Mouse (Mus musculus) embryonic facial prominence, embryonic 14.5 days (tissue): ENCODE data around the gene Ylpm1. TPM values are rescaled to one million over a fixed set of nuclear protein-coding genes. Genes with fewer than 3 reads are reported as not detected.

ENCODE experiments used
- ATAC-seq: fragments of 200-750 bp; cut with Nextera tagmentation; 2 replicates; pipeline ENCODE4 v1.8.0; 2017; ENCODE audit warnings: low read depth, moderate number of reproducible peaks, moderate TSS enrichment
- DNase-seq: peaks from one replicate; pipeline ENCODE4 v3.0.0-alpha.2; 2015; ENCODE audit warnings: low spot score
- H3K27ac ChIP-seq: fragments of 300-500 bp; sonication (generic); replicated peaks from 2 replicates; pipeline ENCODE4 v1.5.1; 2014; ENCODE audit warnings: low read depth, mild to moderate bottlenecking, low read length, moderate library complexity
- H3K27me3 ChIP-seq: fragments of 300-500 bp; sonication (generic); replicated peaks from 2 replicates; pipeline ENCODE4 v1.6.1; 2014; ENCODE audit warnings: low read length; ENCODE audit not compliant: control insufficient read depth, insufficient read depth
- H3K36me3 ChIP-seq: fragments of 300-500 bp; sonication (generic); 2 replicates; pipeline ENCODE4 v1.6.1; 2014; ENCODE audit warnings: low read length, mixed read lengths; ENCODE audit not compliant: control insufficient read depth, insufficient read depth
- H3K4me1 ChIP-seq: fragments of 300-500 bp; sonication (generic); 2 replicates; pipeline ENCODE4 v1.6.1; 2014; ENCODE audit warnings: antibody characterized with exemption, low read length; ENCODE audit not compliant: control insufficient read depth, insufficient read depth
- H3K4me2 ChIP-seq: fragments of 300-500 bp; sonication (generic); 2 replicates; pipeline ENCODE4 v1.6.1; 2014; ENCODE audit warnings: low read depth, mild to moderate bottlenecking, low read length, moderate library complexity, mixed read lengths
- H3K4me3 ChIP-seq: fragments of 300-500 bp; sonication (generic); 2 replicates; pipeline ENCODE4 v1.5.1; 2014; ENCODE audit warnings: low read depth, mild to moderate bottlenecking, low read length
- H3K9ac ChIP-seq: fragments of 300-500 bp; sonication (generic); 2 replicates; pipeline ENCODE4 v1.6.1; 2014; ENCODE audit warnings: low read depth, mild to moderate bottlenecking, low read length, moderate library complexity, mixed read lengths
- H3K9me3 ChIP-seq: fragments of 300-500 bp; sonication (generic); 2 replicates; pipeline ENCODE4 v1.6.1; 2016; ENCODE audit warnings: low read length; ENCODE audit not compliant: control insufficient read depth
- WGBS: fragments of 180-500 bp; shearing (Covaris S2); extraction: QIAGEN DNeasy Blood & Tissue Kit; methylation state at CpG from one replicate; pipeline ENCODE4 v1.1.7; 2014; 5-methylcytosine and 5-hydroxymethylcytosine counted together
- polyA plus RNA-seq: library from polyadenylated mRNA; unstranded; fragments of >200 nt; fragmentation: Nextera tagmentation; extraction: Ambion mirVana; gene quantifications from 2 replicates; pipeline ENCODE4 v1.2.1, GENCODE M21; 2014

Ylpm1 gene
- polyA plus RNA-seq, 1 experiment from 2014 or later, result 35.8 TPM

DNA sequence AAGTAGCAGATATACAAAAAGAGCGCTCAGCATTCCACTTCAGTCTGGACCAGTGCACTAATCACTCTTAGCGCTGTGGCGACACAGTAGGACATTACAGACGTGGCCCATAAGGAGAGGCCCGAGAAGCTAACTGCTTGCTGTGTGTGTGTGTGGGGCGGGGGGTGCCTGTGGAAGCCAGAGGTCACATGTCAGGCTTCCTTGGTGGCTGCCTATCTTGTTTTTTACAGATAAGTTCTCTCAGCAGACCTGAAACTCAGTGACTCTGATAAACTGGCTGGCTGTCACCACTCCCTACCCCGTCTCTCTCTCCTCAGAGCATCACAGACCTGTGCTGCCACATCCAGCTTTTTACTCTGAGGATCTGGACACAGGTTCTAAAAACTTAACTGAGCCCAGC is 33.5 kb upstream of the Ylpm1 start:
- WGBS, result 81% methylated on average over 7 of the region's 7 CpGs

DNA sequence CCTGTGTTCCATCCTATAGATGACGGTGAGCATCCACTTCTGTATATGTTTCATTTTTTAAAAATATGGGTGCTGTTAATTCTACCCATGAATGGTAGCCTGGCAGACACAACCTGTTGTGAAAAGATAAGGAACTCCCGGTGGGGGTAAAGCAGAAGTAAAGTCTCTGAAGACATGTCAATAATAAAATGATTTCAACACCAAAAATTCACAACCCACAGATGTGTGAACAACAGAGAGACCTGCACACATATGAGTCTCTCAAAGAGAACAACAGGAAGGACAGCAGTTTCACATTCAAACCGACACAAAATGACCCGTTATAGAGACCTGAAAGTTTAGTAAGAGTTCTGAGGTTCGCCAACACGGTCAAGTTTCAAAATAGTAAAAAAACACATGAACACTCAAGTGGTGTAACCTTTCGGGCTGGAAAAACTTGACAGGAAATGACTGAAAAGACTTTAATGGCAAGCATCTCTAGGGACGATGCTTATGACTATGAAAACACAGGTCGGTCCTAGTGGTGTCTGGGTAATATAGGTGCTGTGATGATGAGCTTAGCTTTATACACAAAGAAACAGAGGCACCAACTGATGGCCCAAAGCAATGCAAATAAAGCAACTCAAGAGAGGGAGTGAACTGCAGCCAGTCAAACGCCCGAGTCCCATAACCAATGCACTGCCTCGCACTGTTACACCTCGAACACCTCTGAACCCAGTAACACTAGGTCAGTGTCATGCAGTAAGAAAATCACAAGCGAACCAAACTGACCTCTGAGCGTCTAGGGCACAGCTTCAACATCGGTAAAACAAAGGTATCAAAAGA is 27.1 kb upstream of the Ylpm1 start:
- Histone ChIP-seq H3K4me3 (peak overlapping the region; percentile 87), H3K4me1 (peaks cover 8% of the 10 kb centered on the region), H3K9me3 (no peaks in the 10 kb centered on the region), H3K4me2 (peak overlapping the region; percentile 91), H3K27me3 (no peaks in the 10 kb centered on the region), H3K36me3 (peaks cover 13% of the 10 kb centered on the region), H3K9ac (peak overlapping the region; percentile 86; the same call in 1 of the 2 replicates), H3K27ac (no peak overlapping the region)
- DNase-seq (no peak), ATAC-seq (no peak)
- WGBS, result 77% methylated on average over 16 of the region's 16 CpGs

More for the DNA sequence above, 33.5 kb upstream of the Ylpm1 start:
- Histone ChIP-seq H3K4me2 (no peak overlapping the region), H3K27ac (no peak overlapping the region), H3K9me3 (no peaks in the 10 kb centered on the region), H3K4me1 (no peaks in the 10 kb centered on the region), H3K9ac (no peak overlapping the region), H3K4me3 (no peak overlapping the region), H3K36me3 (peaks cover 21% of the 10 kb centered on the region), H3K27me3 (no peaks in the 10 kb centered on the region)
- ATAC-seq, result no peak
- DNase-seq, result no peak

DNA sequence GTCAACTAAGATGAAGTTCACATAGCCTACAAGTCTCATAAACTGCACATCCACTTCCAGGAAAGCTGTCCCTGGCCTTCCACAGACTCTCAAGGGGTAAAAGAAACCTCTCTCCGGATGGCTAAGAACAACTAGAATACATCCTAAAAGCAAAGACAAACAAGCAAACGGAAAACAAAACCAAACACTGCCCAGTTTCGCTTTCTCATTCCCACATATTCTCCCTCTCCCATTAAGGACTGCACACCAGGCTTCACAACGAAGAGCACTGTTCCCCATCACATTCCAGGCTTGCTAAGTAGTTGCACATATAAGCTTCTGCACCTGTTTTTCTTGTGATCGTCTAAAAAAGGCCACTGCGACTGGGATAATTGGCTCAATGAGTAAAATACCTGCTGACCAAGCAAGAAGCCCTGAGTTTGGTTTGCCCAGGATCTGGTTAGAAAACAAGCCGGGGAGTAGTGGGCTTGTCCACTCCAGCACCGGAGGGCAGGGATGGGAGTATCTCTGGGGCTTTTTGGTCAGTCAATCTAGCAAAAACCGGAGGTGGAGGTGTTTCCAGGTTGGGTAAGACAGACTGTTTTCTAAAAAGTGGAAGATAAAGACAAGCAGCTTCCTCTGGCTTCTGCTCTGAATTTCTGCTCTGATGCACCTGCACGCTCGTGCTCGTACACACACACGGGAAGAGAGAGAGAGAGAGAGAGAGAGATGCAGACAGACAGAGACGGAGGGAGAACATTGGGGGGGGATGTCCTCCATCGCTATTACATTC is 26.3 kb upstream of the Ylpm1 start:
- Histone ChIP-seq H3K27ac (no peak overlapping the region), H3K4me1 (peaks cover 8% of the 10 kb centered on the region), H3K4me2 (peak overlapping the region; percentile 91), H3K27me3 (no peaks in the 10 kb centered on the region), H3K9me3 (no peaks in the 10 kb centered on the region), H3K4me3 (peak overlapping the region; percentile 87), H3K9ac (peak overlapping the region; percentile 86), H3K36me3 (peaks cover 19% of the 10 kb centered on the region)
- WGBS, result 27% methylated on average over 15 of the region's 15 CpGs
- no peak for DNase-seq
- ATAC-seq, result 0 out of 2 replicates have a peak, but pooled peaks have one; percentile 15

DNA sequence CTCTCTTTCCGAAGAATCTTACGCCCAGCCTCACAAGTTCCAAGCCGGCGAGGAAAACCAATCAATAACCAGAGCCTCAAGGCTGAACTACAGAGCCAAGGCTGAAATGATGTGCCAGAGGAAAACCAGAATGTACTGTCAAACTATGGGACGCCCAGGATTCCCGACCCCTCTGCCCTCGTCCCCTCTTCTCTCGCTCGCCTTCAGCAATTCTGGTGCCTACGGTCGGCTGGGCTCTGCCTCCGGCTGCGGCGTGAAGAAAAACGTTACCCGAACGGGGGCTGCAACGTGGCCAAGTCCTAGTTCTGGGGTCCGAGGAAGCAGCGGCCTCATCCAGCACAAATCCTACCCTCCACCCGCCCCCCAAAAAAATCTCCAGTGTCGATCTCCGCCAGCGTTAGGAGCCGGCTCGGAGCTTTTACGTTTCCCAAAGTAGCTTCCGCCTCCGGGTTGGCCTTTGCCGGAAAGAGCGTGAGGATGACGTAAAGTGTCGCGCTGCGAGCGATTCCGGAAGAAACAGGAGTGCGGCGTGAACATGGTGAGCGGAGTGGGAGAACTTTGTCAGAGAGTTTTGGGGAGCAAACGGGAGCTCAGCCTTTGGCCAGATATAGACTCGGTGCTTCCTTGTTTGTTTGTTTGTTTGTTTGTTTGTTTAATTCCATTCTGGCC is 25.6 kb upstream of the Ylpm1 start, which contains the start of the genes Fcf1 and Arel1:
Fcf1 (plus strand) TSS at position 470 of the 669 bp plus-strand sequence.
Arel1 (minus strand) TSS at position 473 of the 669 bp plus-strand sequence.
- Histone ChIP-seq H3K4me1 (peaks cover 8% of the 10 kb centered on the region), H3K36me3 (peaks cover 24% of the 10 kb centered on the region), H3K27me3 (no peaks in the 10 kb centered on the region), H3K4me3 (peak within 1 kb of the TSS; percentile 87), H3K4me2 (peak within 1 kb of the TSS; percentile 91), H3K9me3 (no peaks in the 10 kb centered on the region), H3K27ac (no peak within 1 kb of the TSS), H3K9ac (peak within 1 kb of the TSS; percentile 86)
- under 1% methylated on average over 40 of the region's 42 CpGs for WGBS
- ATAC-seq (peak; percentile 90), DNase-seq (peak; percentile 96)

DNA sequence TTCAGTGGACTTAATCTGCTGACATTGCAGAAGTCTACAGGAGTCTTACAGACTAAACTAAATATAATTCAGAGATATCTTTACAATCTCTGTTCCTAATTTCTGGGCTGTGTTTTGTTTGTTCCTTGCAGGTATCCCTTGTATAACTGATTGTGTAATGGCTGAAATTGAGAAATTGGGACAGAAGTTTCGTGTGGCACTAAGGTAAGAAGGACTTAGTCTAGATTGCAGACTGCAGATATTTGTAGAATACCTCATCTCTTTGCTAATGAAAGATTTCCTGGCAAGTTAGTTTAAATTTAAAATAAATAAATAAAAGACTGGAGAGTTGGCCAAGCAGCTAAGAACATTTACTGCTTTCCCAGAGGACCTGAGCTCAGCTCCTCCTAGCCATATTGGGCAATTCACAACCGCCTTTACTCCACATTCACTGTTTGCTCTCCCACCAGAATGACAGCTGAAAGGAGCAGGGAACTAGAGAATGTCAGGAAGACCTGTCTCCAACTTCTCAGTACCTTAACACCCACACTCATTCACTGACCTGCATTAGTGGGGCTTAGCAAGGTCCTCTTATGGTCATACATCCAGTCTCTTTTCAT is 16.8 kb upstream of the Ylpm1 start:
- ATAC-seq (no peak), DNase-seq (no peak)
- Histone ChIP-seq H3K36me3 (peaks cover 91% of the 10 kb centered on the region), H3K9ac (no peak overlapping the region), H3K4me2 (no peak overlapping the region), H3K27me3 (no peaks in the 10 kb centered on the region), H3K27ac (no peak overlapping the region), H3K9me3 (no peaks in the 10 kb centered on the region), H3K4me3 (no peak overlapping the region), H3K4me1 (no peaks in the 10 kb centered on the region)
- WGBS, result 94% methylated on average over 2 of the region's 2 CpGs

DNA sequence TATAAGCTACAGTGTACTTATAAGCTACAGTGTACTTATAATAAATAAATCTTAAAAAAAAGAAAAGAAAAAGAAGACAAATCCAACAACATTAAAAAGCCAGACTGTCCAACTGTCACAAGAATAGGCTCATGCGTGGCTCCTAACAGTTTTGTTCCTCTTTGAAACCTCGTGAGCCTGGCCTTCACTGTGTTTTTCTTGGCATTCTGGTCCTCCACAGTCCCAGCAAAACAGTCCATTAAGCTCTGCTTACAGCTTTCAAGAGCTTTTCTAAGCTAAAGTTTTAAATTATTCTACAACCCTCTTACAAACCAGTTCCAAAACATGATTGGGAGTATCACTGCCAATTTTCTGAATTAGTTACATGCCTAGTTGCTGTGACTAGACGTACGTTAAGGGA is 6.7 kb upstream of the Ylpm1 start:
- Histone ChIP-seq H3K9ac (no peak overlapping the region), H3K27ac (no peak overlapping the region), H3K4me1 (no peaks in the 10 kb centered on the region), H3K36me3 (peaks cover 2% of the 10 kb centered on the region; the same call in 1 of the 2 replicates), H3K4me3 (no peak overlapping the region), H3K9me3 (peaks cover 4% of the 10 kb centered on the region; the same call in 1 of the 2 replicates), H3K4me2 (no peak overlapping the region), H3K27me3 (no peaks in the 10 kb centered on the region)
- peak; percentile 20 for DNase-seq
- 45% methylated on average over 4 of the region's 4 CpGs for WGBS
- ATAC-seq, result no peak

DNA sequence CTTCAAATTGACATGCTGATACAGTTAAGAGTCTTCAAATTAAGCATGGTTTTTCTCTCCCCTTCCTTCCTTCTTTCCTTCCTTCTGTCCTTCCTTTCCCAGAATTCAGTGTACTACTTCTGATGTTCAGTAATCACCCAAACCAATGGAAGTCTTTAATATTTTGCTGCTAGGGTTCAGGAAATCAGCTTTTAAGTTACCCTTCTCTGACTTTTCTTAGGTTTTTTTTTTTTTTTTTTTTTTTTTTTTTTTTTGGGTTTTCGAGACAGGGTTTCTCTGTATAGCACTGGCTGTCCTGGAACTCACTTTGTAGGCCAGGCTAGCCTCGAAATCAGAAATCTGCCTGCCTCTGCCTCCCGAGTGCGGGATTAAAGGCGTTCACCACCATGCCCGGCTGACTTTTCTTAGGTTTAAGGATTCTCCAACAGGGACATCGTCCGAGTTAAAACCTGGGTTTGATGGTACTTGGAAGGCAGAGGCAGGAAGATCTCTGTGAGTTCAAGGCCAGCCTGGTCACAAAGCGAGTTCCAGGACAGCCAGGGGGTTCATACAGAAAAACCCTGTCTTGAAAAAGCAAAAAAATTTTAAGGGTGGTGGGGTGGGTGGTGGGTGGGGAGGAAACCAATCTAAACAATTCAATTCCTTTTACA is 884 bp upstream of the Ylpm1 start:
- ATAC-seq, result no peak
- no peak for DNase-seq
- Histone ChIP-seq H3K4me3 (peak overlapping the region; percentile 99), H3K27ac (no peak overlapping the region), H3K4me1 (peaks cover 15% of the 10 kb centered on the region), H3K4me2 (peak overlapping the region; percentile 97), H3K36me3 (no peaks in the 10 kb centered on the region), H3K27me3 (no peaks in the 10 kb centered on the region), H3K9me3 (peaks cover 4% of the 10 kb centered on the region; the same call in 1 of the 2 replicates), H3K9ac (peak overlapping the region; percentile 95; the same call in 1 of the 2 replicates)
- 91% methylated on average over 8 of the region's 9 CpGs for WGBS
